In genomic region chr2:66126936-66127335, GRCm38 (mm10) we compare ENCODE assay signal across 16 mouse cellular contexts.
"Had no signal": no experiment of that assay in that cellular context is flagged by ENCODE, and none has a peak within 500 bp of the region (broad histone marks: within the 10 kb centered on the region; RNA-seq: fewer than 3 reads in every experiment).

No protein-coding gene starts in this region.

- H3K4me3 ChIP-seq: neural tube, embryonic 13.5 days; neural tube, embryonic 15.5 days; stomach, embryonic 15.5 days had no signal

- H3K27ac ChIP-seq: neural tube, embryonic 13.5 days; neural tube, embryonic 15.5 days; stomach, embryonic 15.5 days; stomach, postnatal 0 days had no signal

- H3K36me3 ChIP-seq: neural tube, embryonic 13.5 days; neural tube, embryonic 15.5 days; stomach, embryonic 15.5 days had no signal

- H3K9ac ChIP-seq: neural tube, embryonic 13.5 days; neural tube, embryonic 15.5 days; stomach, embryonic 15.5 days had no signal

- H3K9me3 ChIP-seq: neural tube, embryonic 13.5 days; neural tube, embryonic 15.5 days; stomach, embryonic 15.5 days had no signal

- H3K4me2 ChIP-seq: neural tube, embryonic 13.5 days; neural tube, embryonic 15.5 days; stomach, embryonic 15.5 days had no signal

- DNase-seq: retina, postnatal 1 day; right cerebral cortex, adult 18-20 months; right cerebral cortex, postnatal 14 days; right cerebral cortex, postnatal 25 days; right cerebral cortex, postnatal 4 days; spleen, adult 18-20 months; thymus, adult 18-20 months; thymus, adult 2 months; thymus, postnatal 14 days; thymus, postnatal 25 days; thymus, postnatal 36 days; thymus, postnatal 4 days had no signal
